In genomic region chr4:135889146-135889883, GRCm38 (mm10) we compare ENCODE assay signal across 13 mouse cellular contexts. TPM values are rescaled to one million over a fixed set of nuclear protein-coding genes. Genes with fewer than 3 reads are reported as not detected.
A peak's percentile ranks its signal among the peaks of the same experiment; 100 is the strongest.
DNase-seq lines count a peak whose midpoint lies in the region; ATAC-seq and TF ChIP-seq lines count a peak whose summit lies in the region.
"Had no signal": no experiment of that assay in that cellular context is flagged by ENCODE, and none has a peak within 500 bp of the region (broad histone marks: within the 10 kb centered on the region; RNA-seq: fewer than 3 reads in every experiment).

No protein-coding gene starts in this region.

- DNase-seq in heart, adult 11 months: peak; percentile 68
- DNase-seq in heart, postnatal 10 days: no peak
- no peak for DNase-seq in kidney, postnatal 10 days
- DNase-seq in thymus, postnatal 4 days: peak; percentile 7
- no peak for DNase-seq in thymus, postnatal 10 days (ENCODE audit: low spot score in 2 of 2)
- DNase-seq in stomach, postnatal 0 days (ENCODE audit: low spot score): peak; percentile 12
- DNase-seq in embryonic facial prominence, embryonic 10.5 days (ENCODE audit: low spot score): no peak

- H3K4me3 ChIP-seq in kidney, embryonic 14.5 days (ENCODE audit: low read length): no peak overlapping the region
- no peak overlapping the region for H3K4me3 ChIP-seq in stomach, postnatal 0 days (ENCODE audit: low read depth, low read length)
- H3K4me3 ChIP-seq in embryonic facial prominence, embryonic 10.5 days: no peak overlapping the region
- H3K4me3 ChIP-seq: embryonic facial prominence, embryonic 13.5 days; forebrain, embryonic 12.5 days; heart, embryonic 13.5 days; hindbrain, embryonic 15.5 days had no signal

- TF ChIP-seq CTCF in stomach, postnatal 0 days (IDR thresholded peaks at IDR 0.05; ENCODE audit: low read depth): no peak

- H3K4me1 ChIP-seq in kidney, embryonic 14.5 days (ENCODE audit: control insufficient read depth, insufficient read depth, low read length): no peaks in the 10 kb centered on the region
- H3K4me1 ChIP-seq in stomach, postnatal 0 days (replicated peaks; ENCODE audit: control insufficient read depth, insufficient read depth): no peaks in the 10 kb centered on the region
- peaks cover 9% of the 10 kb centered on the region for H3K4me1 ChIP-seq in embryonic facial prominence, embryonic 10.5 days
- H3K4me1 ChIP-seq: forebrain, embryonic 12.5 days; hindbrain, embryonic 15.5 days had no signal

- H3K9ac ChIP-seq in kidney, embryonic 14.5 days (ENCODE audit: low read depth, low read length): no peak overlapping the region
- no peak overlapping the region for H3K9ac ChIP-seq in stomach, postnatal 0 days (ENCODE audit: low read length)
- H3K9ac ChIP-seq: embryonic facial prominence, embryonic 13.5 days; forebrain, embryonic 12.5 days; heart, embryonic 13.5 days; hindbrain, embryonic 15.5 days had no signal

- WGBS in kidney, embryonic 14.5 days: 80% methylated on average over 7 of the region's 7 CpGs
- 75% methylated on average over 7 of the region's 7 CpGs for WGBS in stomach, postnatal 0 days
- 79% methylated on average over 7 of the region's 7 CpGs for WGBS in embryonic facial prominence, embryonic 10.5 days

- no peak overlapping the region for H3K4me2 ChIP-seq in kidney, embryonic 14.5 days (replicated peaks; ENCODE audit: low read depth, low read length)
- no peak overlapping the region for H3K4me2 ChIP-seq in stomach, postnatal 0 days (replicated peaks; ENCODE audit: low read depth)
- H3K4me2 ChIP-seq: embryonic facial prominence, embryonic 13.5 days; forebrain, embryonic 12.5 days; heart, embryonic 13.5 days; hindbrain, embryonic 15.5 days had no signal

- TF ChIP-seq EP300 in stomach, postnatal 0 days (optimal IDR thresholded peaks at IDR 0.05): no peak

- H3K27ac ChIP-seq in kidney, embryonic 14.5 days (ENCODE audit: low read depth, low read length): no peak overlapping the region
- H3K27ac ChIP-seq in stomach, postnatal 0 days (replicated peaks): peak overlapping the region; percentile 53; the same call in 1 of the 2 replicates
- no peak overlapping the region for H3K27ac ChIP-seq in embryonic facial prominence, embryonic 10.5 days (replicated peaks)
- H3K27ac ChIP-seq: embryonic facial prominence, embryonic 13.5 days; forebrain, embryonic 12.5 days; heart, embryonic 13.5 days; hindbrain, embryonic 15.5 days had no signal

- 0 out of 2 replicates have a peak, but pooled peaks have one; percentile 25 for ATAC-seq in kidney, embryonic 14.5 days (ENCODE audit: low FRiP score, low TSS enrichment)
- ATAC-seq in stomach, postnatal 0 days (ENCODE audit: low FRiP score, low TSS enrichment): no peak

- intact Hi-C loops in heart, postnatal 10 days (cut with DNase I): no loop called here

- H3K36me3 ChIP-seq in kidney, embryonic 14.5 days (ENCODE audit: control insufficient read depth, insufficient read depth, low read length): no peaks in the 10 kb centered on the region
- H3K36me3 ChIP-seq in stomach, postnatal 0 days (ENCODE audit: control insufficient read depth, insufficient read depth, low read length): no peaks in the 10 kb centered on the region
- H3K36me3 ChIP-seq in embryonic facial prominence, embryonic 10.5 days (replicated peaks): no peaks in the 10 kb centered on the region
- H3K36me3 ChIP-seq: embryonic facial prominence, embryonic 13.5 days; forebrain, embryonic 12.5 days; heart, embryonic 13.5 days; hindbrain, embryonic 15.5 days had no signal

- no peaks in the 10 kb centered on the region for H3K27me3 ChIP-seq in kidney, embryonic 14.5 days (ENCODE audit: control insufficient read depth, insufficient read depth, low read length)
- H3K27me3 ChIP-seq in stomach, postnatal 0 days (ENCODE audit: control insufficient read depth, insufficient read depth, low read length): no peaks in the 10 kb centered on the region
- no peaks in the 10 kb centered on the region for H3K27me3 ChIP-seq in embryonic facial prominence, embryonic 10.5 days (replicated peaks; ENCODE audit: low read depth, poor library complexity, severe bottlenecking)
- H3K27me3 ChIP-seq: embryonic facial prominence, embryonic 13.5 days; forebrain, embryonic 12.5 days; heart, embryonic 13.5 days; hindbrain, embryonic 15.5 days had no signal

- no peaks in the 10 kb centered on the region for H3K9me3 ChIP-seq in kidney, embryonic 14.5 days (ENCODE audit: control insufficient read depth, low read length)
- no peaks in the 10 kb centered on the region for H3K9me3 ChIP-seq in stomach, postnatal 0 days (ENCODE audit: control insufficient read depth, low read length)
- no peaks in the 10 kb centered on the region for H3K9me3 ChIP-seq in embryonic facial prominence, embryonic 10.5 days
- H3K9me3 ChIP-seq: embryonic facial prominence, embryonic 13.5 days; forebrain, embryonic 12.5 days; heart, embryonic 13.5 days; hindbrain, embryonic 15.5 days had no signal

RNA-seq across cellular contexts. Expression of gene Cnr2, which starts 5.9 kb away (rescaled TPM):
- total RNA-seq in heart, postnatal 10 days (2021): under 1 TPM; 0.77 to 0.94 TPM
- polyA plus RNA-seq in kidney, embryonic 14.5 days (2014; fragmentation: Nextera tagmentation; extraction: Ambion mirVana): 0.10 and 0.45 TPM in 2 replicates
- 0.10 and 0.11 TPM in 2 replicates for polyA plus RNA-seq in stomach, postnatal 0 days (2015; fragmentation: Nextera tagmentation; extraction: Ambion mirVana)
- polyA plus RNA-seq in embryonic facial prominence, embryonic 10.5 days (2016; fragmentation: Nextera tagmentation; extraction: Ambion mirVana): 0.15 and 0.43 TPM in 2 replicates
- polyA plus RNA-seq: forebrain, embryonic 16.5 days had no signal

RNA-seq across cellular contexts. Expression of gene Pnrc2, which starts 15.7 kb away (rescaled TPM):
- total RNA-seq in heart, postnatal 10 days (2021): 100 to 1,000 TPM in 1 of 2 experiments, 10 to 100 TPM in 1; 99.4 to 105 TPM
- 174 and 209 TPM in 2 replicates for polyA plus RNA-seq in kidney, embryonic 14.5 days (2014; fragmentation: Nextera tagmentation; extraction: Ambion mirVana)
- polyA plus RNA-seq in stomach, postnatal 0 days (2015; fragmentation: Nextera tagmentation; extraction: Ambion mirVana): 101 TPM in 2 replicates
- 177 and 186 TPM in 2 replicates for polyA plus RNA-seq in embryonic facial prominence, embryonic 10.5 days (2016; fragmentation: Nextera tagmentation; extraction: Ambion mirVana)

RNA-seq across cellular contexts. Expression of gene Fuca1, which starts 31.2 kb away (rescaled TPM):
- 10 to 100 TPM; 43.2 to 44.5 TPM for total RNA-seq in heart, postnatal 10 days (2021)
- 57.6 and 69.2 TPM in 2 replicates for polyA plus RNA-seq in kidney, embryonic 14.5 days (2014; fragmentation: Nextera tagmentation; extraction: Ambion mirVana)
- polyA plus RNA-seq in stomach, postnatal 0 days (2015; fragmentation: Nextera tagmentation; extraction: Ambion mirVana): 171 and 179 TPM in 2 replicates
- 45.4 and 46.8 TPM in 2 replicates for polyA plus RNA-seq in embryonic facial prominence, embryonic 10.5 days (2016; fragmentation: Nextera tagmentation; extraction: Ambion mirVana)

RNA-seq across cellular contexts. Expression of gene Srsf10, which starts 33.8 kb away (rescaled TPM):
- 10 to 100 TPM; 61.2 to 64.1 TPM for total RNA-seq in heart, postnatal 10 days (2021)
- 334 and 342 TPM in 2 replicates for polyA plus RNA-seq in kidney, embryonic 14.5 days (2014; fragmentation: Nextera tagmentation; extraction: Ambion mirVana)
- 83.7 and 88.1 TPM in 2 replicates for polyA plus RNA-seq in stomach, postnatal 0 days (2015; fragmentation: Nextera tagmentation; extraction: Ambion mirVana)
- 377 and 383 TPM in 2 replicates for polyA plus RNA-seq in embryonic facial prominence, embryonic 10.5 days (2016; fragmentation: Nextera tagmentation; extraction: Ambion mirVana)

RNA-seq across cellular contexts. Expression of gene Hmgcl, which starts 56.9 kb away (rescaled TPM):
- 10 to 100 TPM; 66.3 to 67.5 TPM for total RNA-seq in heart, postnatal 10 days (2021)
- 81.1 and 81.3 TPM in 2 replicates for polyA plus RNA-seq in kidney, embryonic 14.5 days (2014; fragmentation: Nextera tagmentation; extraction: Ambion mirVana)
- polyA plus RNA-seq in stomach, postnatal 0 days (2015; fragmentation: Nextera tagmentation; extraction: Ambion mirVana): 154 and 163 TPM in 2 replicates
- polyA plus RNA-seq in embryonic facial prominence, embryonic 10.5 days (2016; fragmentation: Nextera tagmentation; extraction: Ambion mirVana): 64.3 and 68.6 TPM in 2 replicates

Comparison
In these comparisons a context has a peak if more than half of its experiments do, and no peak if none do; other contexts are left out.
1. DNase-seq: peak in heart, adult 11 months (single experiment), thymus, postnatal 4 days (single experiment) and stomach, postnatal 0 days (single experiment); none in heart, postnatal 10 days (0 of 2), kidney, postnatal 10 days (single experiment), thymus, postnatal 10 days (0 of 2) and embryonic facial prominence, embryonic 10.5 days (single experiment).